In genomic region chr13:56606724-56607123, GRCm38 (mm10) we compare ENCODE assay signal across 18 mouse cellular contexts. TPM values are rescaled to one million over a fixed set of nuclear protein-coding genes. Genes with fewer than 3 reads are reported as not detected.
DNase-seq lines count a peak whose midpoint lies in the region; ATAC-seq lines count a peak whose summit lies in the region.
"Had no signal": no experiment of that assay in that cellular context is flagged by ENCODE, and none has a peak within 500 bp of the region (broad histone marks: within the 10 kb centered on the region; RNA-seq: fewer than 3 reads in every experiment).

No protein-coding gene starts in this region.

- H3K4me1 ChIP-seq in hindbrain, embryonic 12.5 days: peaks cover 16% of the 10 kb centered on the region
- peaks cover 12% of the 10 kb centered on the region for H3K4me1 ChIP-seq in hindbrain, embryonic 14.5 days (replicated peaks; ENCODE audit: control insufficient read depth, insufficient read depth, low read length)
- peaks cover 73% of the 10 kb centered on the region for H3K4me1 ChIP-seq in embryonic facial prominence, embryonic 10.5 days
- H3K4me1 ChIP-seq in embryonic facial prominence, embryonic 14.5 days (ENCODE audit: control insufficient read depth, insufficient read depth, low read length): peaks cover 48% of the 10 kb centered on the region
- peaks cover 83% of the 10 kb centered on the region for H3K4me1 ChIP-seq in limb, embryonic 13.5 days

- H3K9ac ChIP-seq in hindbrain, embryonic 12.5 days: no peak overlapping the region
- no peak overlapping the region for H3K9ac ChIP-seq in hindbrain, embryonic 14.5 days
- no peak overlapping the region for H3K9ac ChIP-seq in embryonic facial prominence, embryonic 14.5 days (ENCODE audit: low read depth, low read length)
- H3K9ac ChIP-seq in limb, embryonic 13.5 days: peak overlapping the region; percentile 14; the same call in 1 of the 2 replicates
- H3K9ac ChIP-seq: liver, postnatal 0 days; neural tube, embryonic 12.5 days had no signal

- H3K27me3 ChIP-seq in hindbrain, embryonic 12.5 days: peaks cover 23% of the 10 kb centered on the region; the same call in 1 of the 2 replicates
- peaks cover 19% of the 10 kb centered on the region for H3K27me3 ChIP-seq in hindbrain, embryonic 14.5 days (ENCODE audit: control insufficient read depth, insufficient read depth, low read length)
- peaks cover 40% of the 10 kb centered on the region for H3K27me3 ChIP-seq in embryonic facial prominence, embryonic 10.5 days (replicated peaks; ENCODE audit: low read depth, poor library complexity, severe bottlenecking)
- H3K27me3 ChIP-seq in embryonic facial prominence, embryonic 14.5 days (replicated peaks; ENCODE audit: control insufficient read depth, insufficient read depth, low read length): no peaks in the 10 kb centered on the region
- no peaks in the 10 kb centered on the region for H3K27me3 ChIP-seq in limb, embryonic 13.5 days

- 0 out of 2 replicates have a peak overlapping the region, but pooled peaks have one; percentile 7 for H3K27ac ChIP-seq in hindbrain, embryonic 12.5 days
- H3K27ac ChIP-seq in hindbrain, embryonic 14.5 days: no peak overlapping the region
- peak overlapping the region; percentile 79 for H3K27ac ChIP-seq in embryonic facial prominence, embryonic 10.5 days (replicated peaks)
- H3K27ac ChIP-seq in embryonic facial prominence, embryonic 14.5 days (replicated peaks; ENCODE audit: low read depth, low read length): peak overlapping the region; percentile 83
- H3K27ac ChIP-seq in limb, embryonic 13.5 days: peak overlapping the region; percentile 93
- H3K27ac ChIP-seq: hindbrain, postnatal 0 days; neural tube, embryonic 12.5 days had no signal

- ATAC-seq in hindbrain, embryonic 12.5 days (ENCODE audit: low FRiP score): no peak
- no peak for ATAC-seq in hindbrain, embryonic 14.5 days (ENCODE audit: low FRiP score)
- no peak for ATAC-seq in embryonic facial prominence, embryonic 14.5 days (ENCODE audit: low read depth)
- ATAC-seq in limb, embryonic 13.5 days (ENCODE audit: low FRiP score, low read depth): no peak
- ATAC-seq: hindbrain, postnatal 0 days; liver, postnatal 0 days had no signal

- H3K4me2 ChIP-seq in hindbrain, embryonic 12.5 days (replicated peaks): no peak overlapping the region
- no peak overlapping the region for H3K4me2 ChIP-seq in hindbrain, embryonic 14.5 days (replicated peaks)
- H3K4me2 ChIP-seq in embryonic facial prominence, embryonic 14.5 days (ENCODE audit: low read depth, low read length): peak overlapping the region; percentile 12; the same call in 1 of the 2 replicates
- peak overlapping the region; percentile 0; the same call in 1 of the 2 replicates for H3K4me2 ChIP-seq in limb, embryonic 13.5 days (replicated peaks)
- H3K4me2 ChIP-seq: neural tube, embryonic 12.5 days had no signal

- no peaks in the 10 kb centered on the region for H3K36me3 ChIP-seq in hindbrain, embryonic 12.5 days
- H3K36me3 ChIP-seq in hindbrain, embryonic 14.5 days (replicated peaks; ENCODE audit: control insufficient read depth, insufficient read depth): no peaks in the 10 kb centered on the region
- H3K36me3 ChIP-seq in embryonic facial prominence, embryonic 10.5 days (replicated peaks): no peaks in the 10 kb centered on the region
- no peaks in the 10 kb centered on the region for H3K36me3 ChIP-seq in embryonic facial prominence, embryonic 14.5 days (ENCODE audit: control insufficient read depth, insufficient read depth, low read length)
- no peaks in the 10 kb centered on the region for H3K36me3 ChIP-seq in limb, embryonic 13.5 days
- H3K36me3 ChIP-seq: neural tube, embryonic 12.5 days had no signal

- H3K9me3 ChIP-seq in hindbrain, embryonic 12.5 days (replicated peaks): no peaks in the 10 kb centered on the region
- no peaks in the 10 kb centered on the region for H3K9me3 ChIP-seq in hindbrain, embryonic 14.5 days (ENCODE audit: control insufficient read depth, low read length)
- no peaks in the 10 kb centered on the region for H3K9me3 ChIP-seq in embryonic facial prominence, embryonic 10.5 days
- no peaks in the 10 kb centered on the region for H3K9me3 ChIP-seq in embryonic facial prominence, embryonic 14.5 days (ENCODE audit: control insufficient read depth, low read length)
- H3K9me3 ChIP-seq in limb, embryonic 13.5 days: no peaks in the 10 kb centered on the region
- H3K9me3 ChIP-seq: neural tube, embryonic 12.5 days had no signal

- 76% methylated on average over 11 of the region's 11 CpGs for WGBS in hindbrain, embryonic 12.5 days
- WGBS in hindbrain, embryonic 14.5 days: 70% methylated on average over 11 of the region's 11 CpGs
- 72% methylated on average over 11 of the region's 11 CpGs for WGBS in embryonic facial prominence, embryonic 10.5 days
- 53% methylated on average over 11 of the region's 11 CpGs for WGBS in embryonic facial prominence, embryonic 14.5 days
- 48% methylated on average over 11 of the region's 11 CpGs for WGBS in limb, embryonic 13.5 days

- H3K4me3 ChIP-seq in hindbrain, embryonic 12.5 days: no peak overlapping the region
- no peak overlapping the region for H3K4me3 ChIP-seq in hindbrain, embryonic 14.5 days (replicated peaks; ENCODE audit: low read length)
- no peak overlapping the region for H3K4me3 ChIP-seq in embryonic facial prominence, embryonic 10.5 days
- H3K4me3 ChIP-seq in embryonic facial prominence, embryonic 14.5 days (ENCODE audit: low read depth, low read length): no peak overlapping the region
- H3K4me3 ChIP-seq in limb, embryonic 13.5 days: no peak overlapping the region
- H3K4me3 ChIP-seq: neural tube, embryonic 12.5 days had no signal

- no peak for DNase-seq in hindbrain, embryonic 14.5 days (ENCODE audit: low spot score)
- no peak for DNase-seq in embryonic facial prominence, embryonic 10.5 days (ENCODE audit: low spot score)
- DNase-seq in embryonic facial prominence, embryonic 14.5 days (ENCODE audit: low spot score): no peak
- DNase-seq in spleen, postnatal 10 days (ENCODE audit: low spot score in 2 of 2): no peak
- no peak for DNase-seq in right cerebral cortex, postnatal 36 days (ENCODE audit: low spot score in 2 of 2)
- no peak for DNase-seq in yolk sac, embryonic 10.5 days (ENCODE audit: low spot score)
- DNase-seq: adrenal gland, postnatal 10 days; cerebellum, adult 2 months; gastrocnemius, postnatal 36 days; kidney, postnatal 10 days; left cerebral cortex, postnatal 4 days; liver, postnatal 0 days; right cerebral cortex, postnatal 25 days had no signal

RNA-seq across cellular contexts. Expression of gene Tgfbi, which starts 2.6 kb away (rescaled TPM):
- polyA plus RNA-seq in hindbrain, embryonic 12.5 days (2016; fragmentation: Nextera tagmentation; extraction: Ambion mirVana): 65.5 and 72.2 TPM in 2 replicates
- polyA plus RNA-seq in hindbrain, embryonic 14.5 days (2014; fragmentation: Nextera tagmentation; extraction: Ambion mirVana): 5.2 and 7.1 TPM in 2 replicates
- 50.1 and 65.4 TPM in 2 replicates for polyA plus RNA-seq in embryonic facial prominence, embryonic 10.5 days (2016; fragmentation: Nextera tagmentation; extraction: Ambion mirVana)
- 60.1 and 79.9 TPM in 2 replicates for polyA plus RNA-seq in embryonic facial prominence, embryonic 14.5 days (2014; fragmentation: Nextera tagmentation; extraction: Ambion mirVana)
- 180 and 183 TPM in 2 replicates for polyA plus RNA-seq in limb, embryonic 13.5 days (2015; fragmentation: Nextera tagmentation; extraction: Ambion mirVana)

RNA-seq across cellular contexts. Expression of gene Lect2, which starts 58.4 kb away (rescaled TPM):
- polyA plus RNA-seq in hindbrain, embryonic 12.5 days (2016; fragmentation: Nextera tagmentation; extraction: Ambion mirVana): not detected in 2 replicates
- not detected in 2 replicates for polyA plus RNA-seq in hindbrain, embryonic 14.5 days (2014; fragmentation: Nextera tagmentation; extraction: Ambion mirVana)
- polyA plus RNA-seq in embryonic facial prominence, embryonic 10.5 days (2016; fragmentation: Nextera tagmentation; extraction: Ambion mirVana): not detected in 2 replicates
- 0.21 TPM in 1 of 2 replicates, not detected in the other for polyA plus RNA-seq in embryonic facial prominence, embryonic 14.5 days (2014; fragmentation: Nextera tagmentation; extraction: Ambion mirVana)
- polyA plus RNA-seq in limb, embryonic 13.5 days (2015; fragmentation: Nextera tagmentation; extraction: Ambion mirVana): not detected in 2 replicates
- polyA plus RNA-seq: cerebellum, adult 2 months; heart, embryonic 16.5 days; hindbrain, postnatal 0 days; neural tube, embryonic 12.5 days had no signal

Comparison
In these comparisons a context has a peak if more than half of its experiments do, and no peak if none do; other contexts are left out.
1. H3K4me2 ChIP-seq: peak in embryonic facial prominence, embryonic 14.5 days (single experiment) and limb, embryonic 13.5 days (single experiment); none in hindbrain, embryonic 12.5 days (single experiment) and hindbrain, embryonic 14.5 days (single experiment).